Mouse (Mus musculus) lung, adult 2 months (tissue): ENCODE data around the gene Psen1. TPM values are rescaled to one million over a fixed set of nuclear protein-coding genes. Genes with fewer than 3 reads are reported as not detected.

Source experiments
- DNase-seq: peaks from one replicate; pipeline ENCODE4 v3.0.0; 2022
- H3K4me1 ChIP-seq: fragments of 200-500 bp; 2 replicates; pipeline ENCODE4 v1.6.1; 2011; ENCODE audit warnings: low read length; ENCODE audit not compliant: control insufficient read depth, insufficient read depth
- H3K4me3 ChIP-seq: fragments of 200-500 bp; replicated peaks from 2 replicates; pipeline ENCODE3; 2011; ENCODE audit warnings: low read depth, mild to moderate bottlenecking, control low read depth, low read length; ENCODE audit errors: extremely low read depth
- CTCF ChIP-seq: fragments of 200-500 bp; IDR thresholded peaks from 2 replicates; pipeline ENCODE4 v1.5.1; 2011; ENCODE audit warnings: mild to moderate bottlenecking, low read length, control low read depth; ENCODE audit not compliant: insufficient read depth
- POLR2A ChIP-seq: fragments of 200-500 bp; IDR thresholded peaks from 2 replicates; pipeline ENCODE4 v1.6.1; 2011; ENCODE audit warnings: low read depth, mild to moderate bottlenecking, control low read depth, low read length, borderline replicate concordance; ENCODE audit errors: extremely low read depth
- WGBS: fragments of 180-500 bp; shearing (Covaris S2); methylation state at CpG from one replicate; pipeline ENCODE4 v1.1.7; 2018; 5-methylcytosine and 5-hydroxymethylcytosine counted together
- polyA plus RNA-seq: library from polyadenylated mRNA; depleted of rRNA; stranded (reverse); fragments of >200 nt; gene quantifications from 2 replicates; pipeline ENCODE4 v1.2.3, GENCODE M21; 2012; rRNA removed

Psen1 gene
- 18.2 and 27.3 TPM in 2 replicates for polyA plus RNA-seq

DNA sequence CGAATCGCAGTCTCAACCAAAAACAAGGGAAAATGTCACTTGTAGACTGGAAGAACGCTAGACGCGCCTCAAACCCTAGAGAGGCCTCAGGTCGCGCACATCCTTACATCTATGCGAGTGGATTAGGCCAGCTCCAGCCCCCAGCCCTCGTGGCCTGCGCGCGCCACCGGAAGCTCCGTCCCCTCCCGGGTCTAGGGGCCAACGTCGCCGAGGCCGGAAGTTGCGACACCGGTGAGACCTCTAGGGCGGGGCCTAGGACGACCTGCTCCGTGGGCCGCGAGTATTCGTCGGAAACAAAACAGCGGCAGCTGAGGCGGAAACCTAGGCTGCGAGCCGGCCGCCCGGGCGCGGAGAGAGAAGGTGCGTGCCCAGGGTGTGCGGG, at the start of gene Psen1:
Psen1 (plus strand) TSS at position 219 of the 382 bp plus-strand sequence.
- Histone ChIP-seq H3K4me1 (peaks cover 9% of the 10 kb centered on the region), H3K4me3 (peak within 1 kb of the TSS; percentile 83)
- WGBS = under 1% methylated on average over 38 of the region's 38 CpGs
- TF ChIP-seq POLR2A = peak; percentile 67; the same call in 1 of the 2 replicates
- no peak for TF ChIP-seq CTCF
- peak; percentile 93 for DNase-seq

- H3K4me3 ChIP-seq = no peak overlapping the region
- DNase-seq = no peak
- 94% methylated on average over 2 of the region's 2 CpGs for WGBS
- no peak for TF ChIP-seq POLR2A
- no peak for TF ChIP-seq CTCF
- H3K4me1 ChIP-seq = no peaks in the 10 kb centered on the region
Observed at GRCm38 (mm10) chr12:83641233-83641632, 46.7 kb upstream of the Psen1 start.

DNA sequence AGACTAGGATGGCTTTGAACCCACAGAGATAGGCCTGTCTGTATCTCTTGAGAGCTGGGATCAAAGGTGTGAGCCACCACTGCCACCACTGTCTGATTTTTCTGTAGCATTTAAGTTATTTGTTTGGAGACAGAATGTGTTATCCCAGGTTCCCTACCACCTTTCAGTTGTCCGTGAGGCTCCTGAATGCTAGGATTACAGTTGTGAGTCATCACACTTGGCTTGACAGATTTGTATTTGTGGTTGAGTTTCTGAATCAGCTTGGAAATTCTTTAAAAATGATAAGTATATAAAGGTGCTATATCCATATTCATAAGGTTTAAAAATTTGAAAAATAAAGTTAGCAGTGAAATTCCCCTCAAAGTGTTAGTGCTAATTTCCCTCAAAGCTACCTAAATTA, 44.8 kb upstream of the Psen1 start:
- 73% methylated on average over 1 of the region's 1 CpGs for WGBS
- Histone ChIP-seq H3K4me3 (no peak overlapping the region), H3K4me1 (no peaks in the 10 kb centered on the region)
- no peak for TF ChIP-seq CTCF
- TF ChIP-seq POLR2A = no peak
- DNase-seq = no peak

- TF ChIP-seq POLR2A = no peak
- TF ChIP-seq CTCF = no peak
- WGBS = 74% methylated on average over 3 of the region's 3 CpGs
- no peak overlapping the region for H3K4me3 ChIP-seq
- DNase-seq = no peak
- H3K4me1 ChIP-seq = no peaks in the 10 kb centered on the region
Observed at GRCm38 (mm10) chr12:83650346-83650745, 37.6 kb upstream of the Psen1 start.

DNA sequence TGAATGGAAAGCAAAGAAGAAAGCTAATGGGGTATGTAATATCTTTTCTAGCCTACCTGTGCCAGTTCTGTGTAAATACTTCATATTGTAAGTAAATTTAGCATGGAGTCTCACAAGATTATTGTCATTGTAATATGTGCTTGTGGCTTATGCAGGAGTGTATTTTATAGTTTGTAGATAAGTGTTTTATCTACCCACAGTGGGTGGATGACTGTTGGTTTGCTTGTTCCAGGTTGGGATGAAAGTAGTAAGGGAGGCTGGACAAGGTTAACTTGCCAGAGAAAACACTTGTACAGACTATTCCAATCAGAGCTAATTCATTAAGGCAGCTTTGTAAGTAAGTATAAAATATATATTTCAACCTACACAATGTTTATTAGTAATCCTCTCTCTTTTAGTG, 36.5 kb upstream of the Psen1 start:
- TF ChIP-seq CTCF (no peak), POLR2A (no peak)
- no peak for DNase-seq
- Histone ChIP-seq H3K4me3 (no peak overlapping the region), H3K4me1 (no peaks in the 10 kb centered on the region)

DNA sequence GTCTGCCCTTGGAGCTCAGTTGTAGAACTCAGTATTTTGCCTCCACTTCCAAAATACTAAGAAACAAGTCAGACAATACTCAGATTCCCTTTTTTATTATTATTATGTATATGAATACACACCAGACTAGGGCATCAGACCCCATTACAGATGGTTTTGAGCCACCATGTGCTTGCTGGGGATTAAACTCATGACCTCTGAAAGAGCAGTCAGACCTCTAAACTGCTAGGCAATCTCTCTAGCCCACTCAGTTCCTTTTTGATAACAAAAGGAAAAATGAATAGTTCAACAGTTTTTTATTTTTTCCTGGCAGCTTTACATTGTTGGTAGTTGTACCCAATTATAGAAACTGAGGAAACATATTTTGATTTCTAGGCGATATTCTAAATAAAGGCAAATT, 2.5 kb upstream of the Psen1 start:
- no peak for TF ChIP-seq CTCF
- TF ChIP-seq POLR2A = no peak
- no peak for DNase-seq
- no peak overlapping the region for H3K4me3 ChIP-seq
- peaks cover 9% of the 10 kb centered on the region for H3K4me1 ChIP-seq
- WGBS = 91% methylated on average over 1 of the region's 1 CpGs

- WGBS = 86% methylated on average over 9 of the region's 9 CpGs
- Histone ChIP-seq H3K4me3 (no peak overlapping the region), H3K4me1 (peaks cover 9% of the 10 kb centered on the region)
- TF ChIP-seq CTCF (no peak), POLR2A (no peak)
- no peak for DNase-seq
Observed at GRCm38 (mm10) chr12:83686575-83687350, 1.2 kb upstream of the Psen1 start.

DNA sequence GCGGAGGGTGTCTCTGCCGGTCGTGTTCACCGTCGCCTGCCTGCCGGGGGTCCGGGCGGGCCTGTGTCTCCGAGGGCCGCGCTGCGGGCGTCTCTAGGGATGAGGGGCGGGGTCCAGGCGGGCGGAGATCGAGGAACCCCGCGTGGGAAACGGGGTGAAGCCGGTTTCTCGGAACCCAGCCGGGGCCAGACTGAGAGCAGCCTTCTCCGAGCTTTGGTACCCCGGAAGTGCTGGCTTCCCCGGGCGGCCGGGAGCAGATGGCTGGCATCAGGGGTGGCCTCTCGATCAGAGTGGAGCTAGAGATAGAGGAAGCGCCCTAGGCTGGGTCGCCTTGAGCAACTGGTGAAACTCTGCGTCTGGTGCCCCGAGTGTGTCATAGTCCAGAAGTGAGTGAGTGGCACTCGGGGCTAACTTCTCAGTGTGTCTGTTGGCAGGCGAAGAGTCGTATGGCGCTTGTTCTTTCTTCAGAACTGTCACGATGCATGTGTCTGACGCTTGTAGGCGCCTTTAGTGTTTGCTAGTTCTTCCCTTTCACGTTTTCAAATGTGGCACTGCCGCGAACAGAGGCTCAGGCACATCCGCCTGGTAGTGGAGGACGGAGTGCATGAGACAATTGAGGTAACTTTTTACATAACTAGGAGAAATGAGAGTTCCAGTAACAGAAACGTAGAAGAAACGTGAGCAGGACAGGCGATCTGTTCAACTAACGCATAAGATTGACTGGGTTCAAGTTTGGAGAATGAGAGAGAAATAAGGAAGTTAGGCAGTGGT, 549 bp downstream of the Psen1 start:
- TF ChIP-seq CTCF (no peak), POLR2A (no peak)
- Histone ChIP-seq H3K4me1 (peaks cover 9% of the 10 kb centered on the region), H3K4me3 (peak overlapping the region; percentile 83)
- DNase-seq = no peak
- WGBS = under 1% methylated on average over 49 of the region's 49 CpGs

DNA sequence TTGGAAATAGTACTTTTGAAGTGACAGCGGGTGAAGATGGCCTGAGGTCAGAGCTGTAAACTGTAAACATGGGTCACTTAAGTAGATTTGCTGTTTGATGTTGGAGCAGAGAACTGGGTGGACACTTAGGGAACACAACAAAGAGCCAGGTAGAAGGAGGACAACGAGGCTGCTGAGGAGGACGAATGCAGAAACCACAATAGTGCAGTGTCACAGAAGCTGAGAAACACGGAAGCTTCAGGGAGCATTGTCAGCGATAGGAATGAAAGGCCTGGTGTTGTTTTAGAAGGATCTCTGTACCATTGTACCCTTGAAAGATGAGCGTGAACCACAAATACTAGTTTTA, 1.1 kb downstream of the Psen1 start:
- peaks cover 9% of the 10 kb centered on the region for H3K4me1 ChIP-seq
- peak overlapping the region; percentile 83 for H3K4me3 ChIP-seq
- 10% methylated on average over 6 of the region's 6 CpGs for WGBS
- DNase-seq = peak; percentile 9
- TF ChIP-seq CTCF = no peak
- no peak for TF ChIP-seq POLR2A

DNA sequence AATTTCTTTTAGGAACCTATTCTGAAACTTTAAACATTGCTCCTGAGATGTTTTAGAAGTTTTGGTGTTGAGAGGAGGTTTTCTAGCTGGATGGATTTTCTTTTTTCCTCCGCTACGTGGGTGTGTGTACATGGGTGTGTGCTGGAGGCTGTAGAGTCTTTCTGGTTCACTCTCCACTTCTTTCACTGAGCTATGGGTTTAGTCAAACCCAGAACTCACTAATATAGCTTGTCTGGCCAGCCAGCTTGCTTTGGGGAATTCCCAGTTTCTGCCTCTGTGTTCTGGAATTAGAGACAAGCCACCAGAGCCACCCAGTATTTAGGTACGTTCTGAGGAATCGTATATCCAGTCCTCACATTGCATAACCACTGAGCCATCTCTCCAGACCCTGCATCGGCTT, 6.1 kb downstream of the Psen1 start:
- WGBS = 82% methylated on average over 5 of the region's 5 CpGs

More for the DNA sequence above, 6.1 kb downstream of the Psen1 start:
- no peak for TF ChIP-seq CTCF
- no peak for TF ChIP-seq POLR2A
- no peak for DNase-seq
- no peak overlapping the region for H3K4me3 ChIP-seq
- peaks cover 6% of the 10 kb centered on the region for H3K4me1 ChIP-seq
